Mouse (Mus musculus) liver, embryonic 12.5 days (tissue): ENCODE measurements around the gene Uvrag. TPM values are rescaled to one million over a fixed set of nuclear protein-coding genes. Genes with fewer than 3 reads are reported as not detected.

ENCODE experiments used
- ATAC-seq: fragments of 200-750 bp; cut with Nextera tagmentation; 2 replicates; pipeline ENCODE4 v1.8.0; 2017; ENCODE audit warnings: moderate number of reproducible peaks, mild to moderate bottlenecking, moderate library complexity
- H3K27ac ChIP-seq: fragments of 300-500 bp; sonication (generic); 2 replicates; pipeline ENCODE4 v1.5.1; 2016; ENCODE audit warnings: mild to moderate bottlenecking
- H3K27me3 ChIP-seq: fragments of 300-500 bp; sonication (generic); replicated peaks from 2 replicates; pipeline ENCODE4 v1.6.1; 2016; ENCODE audit warnings: mild to moderate bottlenecking, moderate library complexity
- H3K36me3 ChIP-seq: fragments of 300-500 bp; sonication (generic); 2 replicates; pipeline ENCODE4 v1.6.1; 2016; ENCODE audit warnings: mild to moderate bottlenecking, moderate library complexity
- H3K4me1 ChIP-seq: fragments of 300-500 bp; sonication (generic); 2 replicates; pipeline ENCODE4 v1.6.1; 2016
- H3K4me2 ChIP-seq: fragments of 300-500 bp; sonication (generic); 2 replicates; pipeline ENCODE4 v1.6.1; 2016; ENCODE audit warnings: mild to moderate bottlenecking, moderate library complexity
- H3K4me3 ChIP-seq: fragments of 300-500 bp; sonication (generic); 2 replicates; pipeline ENCODE4 v1.5.1; 2016; ENCODE audit warnings: mild to moderate bottlenecking, moderate library complexity
- H3K9ac ChIP-seq: fragments of 300-500 bp; sonication (generic); 2 replicates; pipeline ENCODE4 v1.6.1; 2016; ENCODE audit warnings: mild to moderate bottlenecking, moderate library complexity
- H3K9me3 ChIP-seq: fragments of 300-500 bp; sonication (generic); replicated peaks from 2 replicates; pipeline ENCODE4 v1.6.1; 2016; ENCODE audit warnings: mild to moderate bottlenecking, moderate library complexity
- WGBS: fragments of 180-500 bp; shearing (Covaris S2); methylation state at CpG from one replicate; pipeline ENCODE4 v1.1.7; 2016; ENCODE audit not compliant: insufficient replicate concordance; 5-methylcytosine and 5-hydroxymethylcytosine counted together
- polyA plus RNA-seq: library from polyadenylated mRNA; unstranded; fragments of >200 nt; fragmentation: Nextera tagmentation; extraction: Ambion mirVana; gene quantifications from 2 replicates; pipeline ENCODE4 v1.2.1, GENCODE M21; 2016

The Uvrag gene
- polyA plus RNA-seq, 1 experiment from 2014 or later: 15.1 TPM

- H3K4me1 ChIP-seq: 0 out of 2 replicates have a peak, but pooled peaks cover 6% of the 10 kb centered on the region
- WGBS: 80% methylated on average over 10 of the region's 10 CpGs
- H3K9ac ChIP-seq: no peak overlapping the region
- H3K4me3 ChIP-seq: no peak overlapping the region
- H3K27me3 ChIP-seq: no peaks in the 10 kb centered on the region
- peaks cover 27% of the 10 kb centered on the region for H3K36me3 ChIP-seq
- no peak overlapping the region for H3K4me2 ChIP-seq
- H3K9me3 ChIP-seq: no peaks in the 10 kb centered on the region
- H3K27ac ChIP-seq: no peak overlapping the region
- ATAC-seq: no peak
Measured at GRCm38 (mm10) chr7:99088576-99089346, 52.2 kb downstream of the Uvrag start.

GRCm38 (mm10) chr7:99087581-99087980 is 53.4 kb downstream of the Uvrag start:
- Histone ChIP-seq H3K9ac (no peak overlapping the region), H3K9me3 (no peaks in the 10 kb centered on the region), H3K36me3 (peaks cover 27% of the 10 kb centered on the region), H3K27me3 (no peaks in the 10 kb centered on the region), H3K4me2 (no peak overlapping the region), H3K4me3 (no peak overlapping the region), H3K27ac (no peak overlapping the region), H3K4me1 (0 out of 2 replicates have a peak, but pooled peaks cover 4% of the 10 kb centered on the region)
- 85% methylated on average over 7 of the region's 7 CpGs for WGBS
- ATAC-seq: no peak

GRCm38 (mm10) chr7:99086646-99087443 is 54.1 kb downstream of the Uvrag start:
- H3K27ac ChIP-seq: no peak overlapping the region
- WGBS: 73% methylated on average over 9 of the region's 9 CpGs
- no peaks in the 10 kb centered on the region for H3K9me3 ChIP-seq
- H3K27me3 ChIP-seq: no peaks in the 10 kb centered on the region
- no peak overlapping the region for H3K4me3 ChIP-seq
- H3K4me2 ChIP-seq: no peak overlapping the region
- H3K36me3 ChIP-seq: peaks cover 27% of the 10 kb centered on the region
- H3K9ac ChIP-seq: no peak overlapping the region
- ATAC-seq: no peak
- 0 out of 2 replicates have a peak, but pooled peaks cover 4% of the 10 kb centered on the region for H3K4me1 ChIP-seq

- Histone ChIP-seq H3K4me3 (no peak overlapping the region), H3K9ac (no peak overlapping the region), H3K9me3 (no peaks in the 10 kb centered on the region), H3K4me1 (0 out of 2 replicates have a peak, but pooled peaks cover 4% of the 10 kb centered on the region), H3K4me2 (no peak overlapping the region), H3K27me3 (no peaks in the 10 kb centered on the region), H3K27ac (no peak overlapping the region), H3K36me3 (peaks cover 27% of the 10 kb centered on the region)
- 83% methylated on average over 3 of the region's 3 CpGs for WGBS
- ATAC-seq: no peak
Measured at GRCm38 (mm10) chr7:99085249-99085648, 55.7 kb downstream of the Uvrag start.

GRCm38 (mm10) chr7:99079522-99079921 is 61.4 kb downstream of the Uvrag start:
- H3K27me3 ChIP-seq: no peaks in the 10 kb centered on the region
- H3K9me3 ChIP-seq: no peaks in the 10 kb centered on the region
- ATAC-seq: no peak
- H3K4me1 ChIP-seq: no peaks in the 10 kb centered on the region
- 34% methylated on average over 4 of the region's 4 CpGs for WGBS
- H3K27ac ChIP-seq: no peak overlapping the region
- H3K36me3 ChIP-seq: no peaks in the 10 kb centered on the region
- no peak overlapping the region for H3K4me3 ChIP-seq
- no peak overlapping the region for H3K9ac ChIP-seq
- H3K4me2 ChIP-seq: no peak overlapping the region

- H3K4me1 ChIP-seq: 0 out of 2 replicates have a peak, but pooled peaks cover under 1% of the 10 kb centered on the region
- H3K4me2 ChIP-seq: no peak overlapping the region
- H3K4me3 ChIP-seq: no peak overlapping the region
- no peak overlapping the region for H3K27ac ChIP-seq
- no peaks in the 10 kb centered on the region for H3K27me3 ChIP-seq
- H3K9ac ChIP-seq: no peak overlapping the region
- no peaks in the 10 kb centered on the region for H3K9me3 ChIP-seq
- no peaks in the 10 kb centered on the region for H3K36me3 ChIP-seq
- WGBS: 84% methylated on average over 6 of the region's 6 CpGs
- no peak for ATAC-seq
Measured at GRCm38 (mm10) chr7:99078805-99079204, 62.1 kb downstream of the Uvrag start.

GRCm38 (mm10) chr7:99077234-99077633 is 63.7 kb downstream of the Uvrag start:
- H3K9ac ChIP-seq: no peak overlapping the region
- 76% methylated on average over 8 of the region's 8 CpGs for WGBS
- no peak overlapping the region for H3K4me3 ChIP-seq
- no peak for ATAC-seq
- no peaks in the 10 kb centered on the region for H3K27me3 ChIP-seq
- no peaks in the 10 kb centered on the region for H3K9me3 ChIP-seq
- H3K4me2 ChIP-seq: no peak overlapping the region
- H3K27ac ChIP-seq: no peak overlapping the region
- H3K4me1 ChIP-seq: 0 out of 2 replicates have a peak, but pooled peaks cover 8% of the 10 kb centered on the region
- H3K36me3 ChIP-seq: no peaks in the 10 kb centered on the region

GRCm38 (mm10) chr7:99075101-99075500 is 65.8 kb downstream of the Uvrag start:
- H3K9ac ChIP-seq: no peak overlapping the region
- WGBS: 82% methylated on average over 5 of the region's 5 CpGs
- H3K9me3 ChIP-seq: no peaks in the 10 kb centered on the region
- H3K4me2 ChIP-seq: no peak overlapping the region
- no peaks in the 10 kb centered on the region for H3K27me3 ChIP-seq
- H3K4me1 ChIP-seq: 0 out of 2 replicates have a peak, but pooled peaks cover 11% of the 10 kb centered on the region
- no peak overlapping the region for H3K27ac ChIP-seq
- H3K36me3 ChIP-seq: no peaks in the 10 kb centered on the region
- no peak for ATAC-seq
- H3K4me3 ChIP-seq: no peak overlapping the region

GRCm38 (mm10) chr7:99073734-99074372 is 67.1 kb downstream of the Uvrag start:
- Histone ChIP-seq H3K27ac (no peak overlapping the region), H3K27me3 (no peaks in the 10 kb centered on the region), H3K4me3 (no peak overlapping the region), H3K9ac (no peak overlapping the region), H3K36me3 (peaks cover 2% of the 10 kb centered on the region; the same call in 1 of the 2 replicates), H3K9me3 (no peaks in the 10 kb centered on the region), H3K4me2 (no peak overlapping the region), H3K4me1 (0 out of 2 replicates have a peak, but pooled peaks cover 11% of the 10 kb centered on the region)
- ATAC-seq: no peak
- 46% methylated on average over 7 of the region's 7 CpGs for WGBS

- WGBS: 83% methylated on average over 7 of the region's 7 CpGs
- ATAC-seq: no peak
- no peak overlapping the region for H3K9ac ChIP-seq
- no peaks in the 10 kb centered on the region for H3K27me3 ChIP-seq
- no peak overlapping the region for H3K4me2 ChIP-seq
- H3K9me3 ChIP-seq: no peaks in the 10 kb centered on the region
- no peak overlapping the region for H3K27ac ChIP-seq
- H3K36me3 ChIP-seq: peaks cover 8% of the 10 kb centered on the region; the same call in 1 of the 2 replicates
- no peak overlapping the region for H3K4me3 ChIP-seq
- H3K4me1 ChIP-seq: 0 out of 2 replicates have a peak, but pooled peaks cover 9% of the 10 kb centered on the region
Measured at GRCm38 (mm10) chr7:99067710-99068109, 73.2 kb downstream of the Uvrag start.

- Histone ChIP-seq H3K4me2 (no peak overlapping the region), H3K4me3 (no peak overlapping the region)
Measured at GRCm38 (mm10) chr7:99065920-99066319, 75.0 kb downstream of the Uvrag start.

More at GRCm38 (mm10) chr7:99065920-99066319, 75.0 kb downstream of the Uvrag start:
- no peak overlapping the region for H3K27ac ChIP-seq
- H3K9me3 ChIP-seq: no peaks in the 10 kb centered on the region
- H3K27me3 ChIP-seq: no peaks in the 10 kb centered on the region
- ATAC-seq: no peak
- H3K4me1 ChIP-seq: 0 out of 2 replicates have a peak, but pooled peaks cover 6% of the 10 kb centered on the region
- WGBS: 20% methylated on average over 2 of the region's 2 CpGs
- peaks cover 8% of the 10 kb centered on the region; the same call in 1 of the 2 replicates for H3K36me3 ChIP-seq
- H3K9ac ChIP-seq: no peak overlapping the region
